Mouse (Mus musculus) neural tube, embryonic 14.5 days (tissue): Measurements from ENCODE around the gene 2700049A03Rik. TPM values are rescaled to one million over a fixed set of nuclear protein-coding genes. Genes with fewer than 3 reads are reported as not detected.
A peak's percentile ranks its signal among the peaks of the same experiment; 100 is the strongest.

Source experiments
- ATAC-seq: fragments of 200-750 bp; cut with Nextera tagmentation; 2 replicates; pipeline ENCODE4 v1.8.0; 2017; ENCODE audit warnings: low read depth, mild to moderate bottlenecking, moderate TSS enrichment, moderate library complexity
- H3K27ac ChIP-seq: fragments of 300-500 bp; sonication (generic); 2 replicates; pipeline ENCODE4 v1.5.1; 2014; ENCODE audit warnings: low read depth, mild to moderate bottlenecking, control low read depth, low read length, moderate library complexity, mixed read lengths
- H3K27me3 ChIP-seq: fragments of 300-500 bp; sonication (generic); 2 replicates; pipeline ENCODE4 v1.6.1; 2014; ENCODE audit warnings: low read length; ENCODE audit not compliant: control insufficient read depth, insufficient read depth
- H3K36me3 ChIP-seq: fragments of 300-500 bp; sonication (generic); 2 replicates; pipeline ENCODE4 v1.6.1; 2014; ENCODE audit warnings: low read length, mixed read lengths; ENCODE audit not compliant: control insufficient read depth, insufficient read depth
- H3K4me1 ChIP-seq: fragments of 300-500 bp; sonication (generic); 2 replicates; pipeline ENCODE4 v1.6.1; 2014; ENCODE audit warnings: low read length; ENCODE audit not compliant: control insufficient read depth, insufficient read depth
- H3K4me2 ChIP-seq: fragments of 300-500 bp; sonication (generic); 2 replicates; pipeline ENCODE4 v1.6.1; 2014; ENCODE audit warnings: mild to moderate bottlenecking, low read depth, low read length, control low read depth
- H3K4me3 ChIP-seq: fragments of 300-500 bp; sonication (generic); 2 replicates; pipeline ENCODE4 v1.5.1; 2014; ENCODE audit warnings: low read depth, low read length, control low read depth, mixed read lengths
- H3K9ac ChIP-seq: fragments of 300-500 bp; sonication (generic); replicated peaks from 2 replicates; pipeline ENCODE4 v1.6.1; 2014; ENCODE audit warnings: low read depth, mild to moderate bottlenecking, control low read depth, low read length, mixed read lengths
- H3K9me3 ChIP-seq: fragments of 300-500 bp; sonication (generic); 2 replicates; pipeline ENCODE4 v1.6.1; 2016; ENCODE audit warnings: low read length; ENCODE audit not compliant: control insufficient read depth
- WGBS: fragments of 180-500 bp; shearing (Covaris S2); extraction: QIAGEN DNeasy Blood & Tissue Kit; methylation state at CpG from one replicate; pipeline ENCODE4 v1.1.7; 2014; 5-methylcytosine and 5-hydroxymethylcytosine counted together
- polyA plus RNA-seq: library from polyadenylated mRNA; unstranded; fragments of >200 nt; fragmentation: Nextera tagmentation; extraction: Ambion mirVana; gene quantifications from 2 replicates; pipeline ENCODE4 v1.2.1, GENCODE M21; 2014

2700049A03Rik gene
- polyA plus RNA-seq, 1 experiment from 2014 or later, result 13.8 TPM

GRCm38 (mm10) chr12:71290460-71290859 is 153.8 kb downstream of the 2700049A03Rik start:
- Histone ChIP-seq H3K27ac (no peak overlapping the region), H3K9me3 (no peaks in the 10 kb centered on the region), H3K27me3 (no peaks in the 10 kb centered on the region), H3K4me1 (peaks cover 3% of the 10 kb centered on the region; the same call in 1 of the 2 replicates), H3K4me2 (no peak overlapping the region), H3K4me3 (no peak overlapping the region), H3K9ac (no peak overlapping the region), H3K36me3 (no peaks in the 10 kb centered on the region)
- 42% methylated on average over 2 of the region's 2 CpGs for WGBS
- ATAC-seq, result peak; percentile 75; the same call in 1 of the 2 replicates

Other genes starting within 250 kb of the 2700049A03Rik start
- 210 and 242 TPM in 2 replicates for gene Actr10, start 199.0 kb upstream of the 2700049A03Rik start, polyA plus RNA-seq
- gene Psma3, start 162.2 kb upstream of the 2700049A03Rik start, polyA plus RNA-seq, result 542 and 609 TPM in 2 replicates
- gene Arid4a, start 120.9 kb upstream of the 2700049A03Rik start, polyA plus RNA-seq, result 44.9 and 45.0 TPM in 2 replicates
- gene Tomm20l, start 25.4 kb upstream of the 2700049A03Rik start, polyA plus RNA-seq, result not detected in 2 replicates
- gene Timm9, start 164 bp upstream of the 2700049A03Rik start, polyA plus RNA-seq, result 116 and 140 TPM in 2 replicates
- 23.4 and 32.3 TPM in 2 replicates for gene Dact1, start 173.0 kb downstream of the 2700049A03Rik start, polyA plus RNA-seq